Mouse (Mus musculus) kidney, embryonic 14.5 days (tissue): ENCODE measurements at regions not wholly inside any gene's neighbourhood (a gene's known extent, or its start where the extent isn't known, plus 50 kb on each side); places are given as distances from the start of the nearest gene placed in this dataset.

Source experiments
- ATAC-seq: fragments of 200-750 bp; cut with Nextera tagmentation; 2 replicates; pipeline ENCODE4 v1.8.0; 2017; ENCODE audit warnings: moderate number of reproducible peaks, mild to moderate bottlenecking, moderate TSS enrichment, moderate library complexity; ENCODE audit not compliant: low FRiP score, low TSS enrichment
- H3K27ac ChIP-seq: fragments of 300-500 bp; sonication (generic); 2 replicates; pipeline ENCODE4 v1.5.1; 2014; ENCODE audit warnings: low read depth, mild to moderate bottlenecking, low read length, moderate library complexity, mixed read lengths
- H3K27me3 ChIP-seq: fragments of 300-500 bp; sonication (generic); 2 replicates; pipeline ENCODE4 v1.6.1; 2014; ENCODE audit warnings: mild to moderate bottlenecking, low read length; ENCODE audit not compliant: control insufficient read depth, insufficient read depth
- H3K36me3 ChIP-seq: fragments of 300-500 bp; sonication (generic); 2 replicates; pipeline ENCODE4 v1.6.1; 2014; ENCODE audit warnings: low read length, mixed read lengths; ENCODE audit not compliant: control insufficient read depth, insufficient read depth
- H3K4me1 ChIP-seq: fragments of 300-500 bp; sonication (generic); 2 replicates; pipeline ENCODE4 v1.6.1; 2014; ENCODE audit warnings: low read length, mixed read lengths; ENCODE audit not compliant: control insufficient read depth, insufficient read depth
- H3K4me2 ChIP-seq: fragments of 300-500 bp; sonication (generic); replicated peaks from 2 replicates; pipeline ENCODE4 v1.6.1; 2014; ENCODE audit warnings: low read depth, mild to moderate bottlenecking, low read length
- H3K4me3 ChIP-seq: fragments of 300-500 bp; sonication (generic); 2 replicates; pipeline ENCODE4 v1.5.1; 2014; ENCODE audit warnings: mild to moderate bottlenecking, low read length
- H3K9ac ChIP-seq: fragments of 300-500 bp; sonication (generic); 2 replicates; pipeline ENCODE4 v1.6.1; 2014; ENCODE audit warnings: low read depth, mild to moderate bottlenecking, low read length, moderate library complexity
- H3K9me3 ChIP-seq: fragments of 300-500 bp; sonication (generic); 2 replicates; pipeline ENCODE4 v1.6.1; 2016; ENCODE audit warnings: low read length; ENCODE audit not compliant: control insufficient read depth
- WGBS: fragments of 180-500 bp; shearing (Covaris S2); extraction: QIAGEN DNeasy Blood & Tissue Kit; methylation state at CpG from one replicate; pipeline ENCODE4 v1.1.7; 2014; 5-methylcytosine and 5-hydroxymethylcytosine counted together

DNA sequence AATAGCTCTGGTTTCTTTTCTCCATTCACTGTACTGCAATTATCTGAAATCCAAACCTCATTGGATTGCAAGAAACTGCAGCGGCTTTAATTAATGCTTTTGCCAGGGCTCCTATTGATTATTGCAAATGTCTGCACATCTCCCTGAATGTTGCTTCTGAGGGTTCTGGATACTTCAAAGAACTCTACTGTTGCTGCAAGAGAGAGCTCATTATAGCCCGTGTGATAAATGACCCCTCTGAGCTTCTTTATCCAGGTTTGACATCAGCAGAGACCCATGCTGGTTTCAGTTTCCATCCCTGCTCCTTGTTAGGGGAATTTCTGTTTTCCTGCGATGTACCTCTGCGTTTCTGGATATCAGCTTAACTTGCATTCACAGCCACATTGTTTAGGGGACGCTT, 78.4 kb upstream of the Nav3 start:
- WGBS, result 29% methylated on average over 5 of the region's 5 CpGs
- Histone ChIP-seq H3K4me3 (no peak overlapping the region), H3K27ac (no peak overlapping the region), H3K4me1 (no peaks in the 10 kb centered on the region), H3K36me3 (no peaks in the 10 kb centered on the region), H3K9me3 (no peaks in the 10 kb centered on the region), H3K27me3 (no peaks in the 10 kb centered on the region), H3K9ac (no peak overlapping the region), H3K4me2 (no peak overlapping the region; the same call in 1 of the 2 replicates)
- no peak for ATAC-seq

GRCm38 (mm10) chr10:110542712-110543111, 86.7 kb upstream of the Nav3 start:
- no peak overlapping the region for H3K9ac ChIP-seq
- H3K27me3 ChIP-seq, result no peaks in the 10 kb centered on the region
- H3K36me3 ChIP-seq, result no peaks in the 10 kb centered on the region
- 61% methylated on average over 6 of the region's 6 CpGs for WGBS
- ATAC-seq, result no peak
- no peaks in the 10 kb centered on the region for H3K9me3 ChIP-seq
- no peaks in the 10 kb centered on the region for H3K4me1 ChIP-seq
- H3K4me2 ChIP-seq, result no peak overlapping the region
- no peak overlapping the region for H3K27ac ChIP-seq
- no peak overlapping the region for H3K4me3 ChIP-seq

DNA sequence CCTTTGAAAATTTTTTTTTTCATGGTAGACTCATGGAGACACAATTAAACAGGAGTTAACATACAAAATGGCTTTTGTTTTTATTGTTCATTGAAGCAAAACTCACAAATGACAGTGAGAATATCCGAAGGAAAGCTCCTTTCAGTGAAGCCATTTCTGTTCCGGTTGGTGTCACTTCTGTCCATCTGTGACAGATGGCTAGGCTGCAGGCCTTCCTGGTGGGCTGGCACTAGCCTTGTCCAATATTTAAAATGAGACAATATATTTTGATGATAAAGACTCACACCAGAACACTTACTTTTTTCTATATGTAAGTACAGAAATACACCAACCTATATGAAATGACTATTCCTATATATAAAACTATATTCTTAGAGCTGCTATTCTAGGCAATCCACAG, 92.4 kb upstream of the Nav3 start:
- ATAC-seq, result no peak
- Histone ChIP-seq H3K9me3 (no peaks in the 10 kb centered on the region), H3K4me1 (no peaks in the 10 kb centered on the region), H3K27ac (no peak overlapping the region), H3K9ac (no peak overlapping the region), H3K4me2 (no peak overlapping the region), H3K27me3 (no peaks in the 10 kb centered on the region), H3K4me3 (no peak overlapping the region), H3K36me3 (no peaks in the 10 kb centered on the region)
- 55% methylated on average over 2 of the region's 2 CpGs for WGBS

DNA sequence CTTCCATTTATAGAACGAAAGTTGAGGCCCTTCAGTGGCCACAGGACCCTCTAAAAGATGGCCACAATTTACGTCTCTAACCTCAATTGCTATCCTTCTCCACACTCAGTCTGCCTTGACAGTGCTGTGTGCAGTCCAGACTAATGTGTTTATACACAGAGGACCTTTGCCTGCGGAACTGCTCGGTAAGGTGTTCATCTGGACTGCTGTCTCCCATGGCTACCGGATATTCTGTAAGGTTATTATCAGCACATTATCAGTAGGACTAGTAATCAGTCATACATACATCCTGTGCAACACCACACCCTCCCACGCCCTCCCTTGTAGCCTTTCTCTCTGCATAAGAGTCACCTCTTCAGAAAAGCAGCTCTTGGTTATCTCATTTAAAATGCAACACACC, 98.0 kb upstream of the Nav3 start:
- no peaks in the 10 kb centered on the region for H3K4me1 ChIP-seq
- H3K27me3 ChIP-seq, result no peaks in the 10 kb centered on the region
- H3K27ac ChIP-seq, result no peak overlapping the region
- 72% methylated on average over 6 of the region's 6 CpGs for WGBS
- H3K9me3 ChIP-seq, result no peaks in the 10 kb centered on the region
- ATAC-seq, result no peak
- no peak overlapping the region for H3K4me2 ChIP-seq
- H3K4me3 ChIP-seq, result no peak overlapping the region
- H3K9ac ChIP-seq, result no peak overlapping the region
- no peaks in the 10 kb centered on the region for H3K36me3 ChIP-seq

DNA sequence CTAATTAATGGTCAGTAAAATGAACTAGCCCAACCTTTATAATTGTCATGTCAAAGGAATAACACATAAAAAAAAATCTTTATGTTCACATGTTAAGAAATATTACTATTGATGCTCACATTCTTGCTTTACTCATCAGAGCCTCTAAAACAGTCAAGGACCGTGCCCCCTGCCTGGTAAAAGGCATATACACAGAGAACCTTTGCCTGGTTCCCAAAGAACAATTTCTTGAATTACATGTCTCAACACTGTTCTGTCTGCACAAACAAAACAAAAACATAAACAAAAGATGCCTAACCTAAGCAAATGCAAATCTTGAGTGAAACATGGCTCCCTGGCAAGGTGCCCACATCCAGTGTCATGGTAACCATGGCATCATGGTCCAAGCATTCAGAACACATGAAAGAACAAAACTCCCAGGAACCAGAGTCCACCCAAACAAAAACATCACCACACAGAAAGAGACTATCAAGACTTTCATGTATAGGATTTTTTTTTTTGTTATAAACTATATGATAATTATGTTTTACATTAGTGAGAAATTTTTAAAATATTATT, 100.4 kb upstream of the Nav3 start:
- Histone ChIP-seq H3K36me3 (no peaks in the 10 kb centered on the region), H3K27me3 (no peaks in the 10 kb centered on the region), H3K4me2 (no peak overlapping the region), H3K9me3 (no peaks in the 10 kb centered on the region), H3K27ac (no peak overlapping the region), H3K9ac (no peak overlapping the region), H3K4me1 (no peaks in the 10 kb centered on the region), H3K4me3 (no peak overlapping the region)
- 97% methylated on average over 1 of the region's 1 CpGs for WGBS
- ATAC-seq, result no peak

GRCm38 (mm10) chr10:110563057-110563456, 107.1 kb upstream of the Nav3 start:
- 92% methylated on average over 5 of the region's 5 CpGs for WGBS
- Histone ChIP-seq H3K9ac (no peak overlapping the region), H3K4me1 (no peaks in the 10 kb centered on the region), H3K9me3 (no peaks in the 10 kb centered on the region), H3K4me3 (no peak overlapping the region), H3K36me3 (no peaks in the 10 kb centered on the region), H3K27ac (no peak overlapping the region), H3K27me3 (no peaks in the 10 kb centered on the region), H3K4me2 (no peak overlapping the region)
- ATAC-seq, result no peak

DNA sequence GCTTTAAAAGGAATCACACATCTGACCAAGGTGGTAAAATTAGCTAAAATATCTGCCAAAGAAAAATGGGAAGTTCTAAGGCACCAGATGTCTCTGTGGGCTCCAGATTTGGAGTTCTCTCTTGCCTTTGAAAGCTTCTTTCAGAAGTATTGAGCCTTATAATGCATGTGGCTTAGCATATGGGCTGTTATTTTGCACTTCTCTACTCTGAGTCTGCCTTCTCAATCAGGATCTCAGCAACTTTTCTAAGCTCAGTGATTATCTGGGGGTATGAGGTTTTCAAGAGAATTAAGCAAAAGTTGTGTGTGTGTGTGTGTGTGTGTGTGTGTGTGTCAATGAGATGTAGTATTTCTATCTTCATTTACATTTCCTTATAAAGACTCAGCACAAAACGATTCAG, 107.6 kb upstream of the Nav3 start:
- WGBS, result 81% methylated on average over 1 of the region's 1 CpGs
- Histone ChIP-seq H3K27ac (no peak overlapping the region), H3K36me3 (no peaks in the 10 kb centered on the region), H3K4me2 (no peak overlapping the region), H3K27me3 (no peaks in the 10 kb centered on the region), H3K9ac (no peak overlapping the region), H3K4me3 (no peak overlapping the region), H3K9me3 (no peaks in the 10 kb centered on the region), H3K4me1 (no peaks in the 10 kb centered on the region)
- ATAC-seq, result no peak

- no peak overlapping the region for H3K4me3 ChIP-seq
- no peaks in the 10 kb centered on the region for H3K4me1 ChIP-seq
- ATAC-seq, result no peak
- no peaks in the 10 kb centered on the region for H3K36me3 ChIP-seq
- H3K9me3 ChIP-seq, result no peaks in the 10 kb centered on the region
- no peak overlapping the region for H3K4me2 ChIP-seq
- no peak overlapping the region for H3K27ac ChIP-seq
- H3K27me3 ChIP-seq, result no peaks in the 10 kb centered on the region
- 89% methylated on average over 12 of the region's 12 CpGs for WGBS
- no peak overlapping the region for H3K9ac ChIP-seq
These were observed 110.5 kb upstream of the Nav3 start for GRCm38 (mm10) chr10:110566260-110567050.

- no peaks in the 10 kb centered on the region for H3K4me1 ChIP-seq
- 87% methylated on average over 5 of the region's 5 CpGs for WGBS
These were observed 114.5 kb upstream of the Nav3 start for GRCm38 (mm10) chr10:110570465-110570864.

More at GRCm38 (mm10) chr10:110570465-110570864, 114.5 kb upstream of the Nav3 start:
- Histone ChIP-seq H3K27ac (no peak overlapping the region), H3K36me3 (no peaks in the 10 kb centered on the region), H3K4me2 (no peak overlapping the region), H3K27me3 (no peaks in the 10 kb centered on the region), H3K4me3 (no peak overlapping the region), H3K9me3 (no peaks in the 10 kb centered on the region), H3K9ac (no peak overlapping the region)
- ATAC-seq, result no peak
